Mouse (Mus musculus) liver, embryonic 13.5 days (tissue): ENCODE data around the gene Rufy1. TPM values are rescaled to one million over a fixed set of nuclear protein-coding genes. Genes with fewer than 3 reads are reported as not detected.
A peak's percentile ranks its signal among the peaks of the same experiment; 100 is the strongest.

ENCODE experiments used
- microRNA counts: library from miRNA; unstranded; fragments of <30 nt; microRNA quantifications from one replicate; lab custom pipeline; 2016
- microRNA-seq: library from miRNA; unstranded; fragments of <30 nt; microRNA quantifications from one replicate; pipeline ENCODE4, GENCODE M21; 2016
- polyA plus RNA-seq: library from polyadenylated mRNA; unstranded; fragments of >200 nt; fragmentation: Nextera tagmentation; extraction: Ambion mirVana; gene quantifications from 2 replicates; pipeline ENCODE4 v1.2.1, GENCODE M21; 2015

The Rufy1 gene
- polyA plus RNA-seq, 1 experiment from 2014 or later, result 8.2 TPM

MicroRNAs within 50 kb of the gene (microRNA counts, 519-probe panel; counts per million panel counts)
- 4,635 counts per million, percentile 44 among the panel's probes with 10 or more counts for microRNA mmu-miR-804 (lab: Ali Mortazavi, UCI)

Small RNAs within 50 kb of the gene (microRNA-seq; reads per million reads assigned to microRNA genes)
- not detected for gene Mir804

Other genes with a start within 250 kb of the Rufy1 start
- gene Sqstm1, start 220.3 kb downstream of the Rufy1 start, polyA plus RNA-seq, result 132 and 133 TPM in 2 replicates
- 11.4 and 12.1 TPM in 2 replicates for gene Mgat4b, start 220.2 kb downstream of the Rufy1 start, polyA plus RNA-seq
- gene Ltc4s, start 192.5 kb downstream of the Rufy1 start, polyA plus RNA-seq, result 0.49 and 0.99 TPM in 2 replicates
- gene Maml1, start 138.8 kb downstream of the Rufy1 start, polyA plus RNA-seq, result 1.2 and 1.4 TPM in 2 replicates
- 213 and 261 TPM in 2 replicates for gene Canx, start 105.5 kb downstream of the Rufy1 start, polyA plus RNA-seq
- not detected in 2 replicates for gene Cby3, start 76.7 kb downstream of the Rufy1 start, polyA plus RNA-seq
- 124 and 144 TPM in 2 replicates for gene Hnrnph1, start 54.1 kb downstream of the Rufy1 start, polyA plus RNA-seq
- gene Adamts2, start 171.0 kb upstream of the Rufy1 start, polyA plus RNA-seq, result 1.4 and 1.6 TPM in 2 replicates